ENCODE assay signal across 24 mouse cellular contexts in the genomic region with DNA sequence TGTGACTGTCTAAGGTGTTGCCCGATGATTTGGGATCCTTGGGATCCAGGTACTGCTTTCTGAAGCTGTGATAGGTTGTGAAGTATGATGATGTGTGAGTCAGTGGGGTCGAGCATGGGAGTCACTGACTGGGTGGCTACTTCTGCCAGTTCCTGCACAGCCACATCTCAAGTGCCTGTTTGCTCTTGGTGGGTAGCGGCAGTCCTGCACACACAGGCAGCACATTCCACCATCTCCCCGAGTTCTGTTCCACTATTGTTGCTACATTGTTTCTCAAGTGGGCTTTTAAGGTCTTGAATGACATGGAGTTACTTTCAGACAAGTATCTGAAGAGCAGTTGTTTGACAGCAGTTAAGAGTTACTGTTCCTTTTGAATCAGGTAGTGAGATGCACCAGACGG. TPM values are rescaled to one million over a fixed set of nuclear protein-coding genes. Genes with fewer than 3 reads are reported as not detected.
DNase-seq lines count a peak whose midpoint lies in the region; ATAC-seq and TF ChIP-seq lines count a peak whose summit lies in the region.
"Had no signal": no experiment of that assay in that cellular context is flagged by ENCODE, and none has a peak within 500 bp of the region (broad histone marks: within the 10 kb centered on the region; RNA-seq: fewer than 3 reads in every experiment).

No protein-coding gene starts in this region.

- no peaks in the 10 kb centered on the region for H3K4me1 ChIP-seq in hindbrain, embryonic 11.5 days (replicated peaks; ENCODE audit: control insufficient read depth, insufficient read depth, low read length)
- H3K4me1 ChIP-seq in hindbrain, embryonic 13.5 days (replicated peaks), result no peaks in the 10 kb centered on the region
- H3K4me1 ChIP-seq in lung, postnatal 0 days (ENCODE audit: insufficient read depth, low read depth, low read length), result no peaks in the 10 kb centered on the region
- H3K4me1 ChIP-seq in limb, embryonic 12.5 days (replicated peaks), result no peaks in the 10 kb centered on the region
- H3K4me1 ChIP-seq: limb, embryonic 13.5 days had no signal

- no peak for ATAC-seq in hindbrain, embryonic 11.5 days (ENCODE audit: low FRiP score)
- no peak for ATAC-seq in hindbrain, embryonic 13.5 days (ENCODE audit: low FRiP score)
- ATAC-seq in lung, postnatal 0 days, result peak; percentile 74
- no peak for ATAC-seq in limb, embryonic 12.5 days (ENCODE audit: insufficient number of reproducible peaks, insufficient read depth, low FRiP score, low TSS enrichment, low read depth)
- ATAC-seq: forebrain, postnatal 0 days; intestine, embryonic 16.5 days; Patski had no signal

- TF ChIP-seq CTCF in lung, postnatal 0 days (IDR thresholded peaks at IDR 0.05), result no peak

- H3K27me3 ChIP-seq in hindbrain, embryonic 11.5 days (ENCODE audit: control insufficient read depth, insufficient read depth, low read length), result no peaks in the 10 kb centered on the region
- H3K27me3 ChIP-seq in hindbrain, embryonic 13.5 days, result no peaks in the 10 kb centered on the region
- no peaks in the 10 kb centered on the region for H3K27me3 ChIP-seq in lung, postnatal 0 days (replicated peaks; ENCODE audit: insufficient read depth, low read length)
- no peaks in the 10 kb centered on the region for H3K27me3 ChIP-seq in limb, embryonic 12.5 days
- H3K27me3 ChIP-seq: forebrain, embryonic 12.5 days; heart, embryonic 13.5 days; limb, embryonic 13.5 days; Patski had no signal

- H3K36me3 ChIP-seq in hindbrain, embryonic 11.5 days (ENCODE audit: control insufficient read depth, insufficient read depth, low read length), result no peaks in the 10 kb centered on the region
- peaks cover 27% of the 10 kb centered on the region for H3K36me3 ChIP-seq in hindbrain, embryonic 13.5 days
- no peaks in the 10 kb centered on the region for H3K36me3 ChIP-seq in lung, postnatal 0 days (ENCODE audit: insufficient read depth, low read length)
- H3K36me3 ChIP-seq in limb, embryonic 12.5 days, result peaks cover 46% of the 10 kb centered on the region

- no peaks in the 10 kb centered on the region for H3K9me3 ChIP-seq in hindbrain, embryonic 11.5 days (ENCODE audit: control insufficient read depth, low read length)
- H3K9me3 ChIP-seq in hindbrain, embryonic 13.5 days, result no peaks in the 10 kb centered on the region
- H3K9me3 ChIP-seq in lung, postnatal 0 days (ENCODE audit: low read length), result no peaks in the 10 kb centered on the region
- H3K9me3 ChIP-seq in limb, embryonic 12.5 days, result no peaks in the 10 kb centered on the region
- H3K9me3 ChIP-seq: forebrain, embryonic 12.5 days; heart, embryonic 13.5 days; limb, embryonic 13.5 days had no signal

- no peak for TF ChIP-seq EP300 in lung, postnatal 0 days (IDR thresholded peaks at IDR 0.05)

- H3K9ac ChIP-seq in hindbrain, embryonic 11.5 days (ENCODE audit: low read depth, low read length), result no peak overlapping the region
- no peak overlapping the region; the same call in 1 of the 2 replicates for H3K9ac ChIP-seq in hindbrain, embryonic 13.5 days
- H3K9ac ChIP-seq in lung, postnatal 0 days (replicated peaks; ENCODE audit: low read depth), result no peak overlapping the region
- no peak overlapping the region for H3K9ac ChIP-seq in limb, embryonic 12.5 days (replicated peaks)
- H3K9ac ChIP-seq: forebrain, embryonic 12.5 days; forebrain, postnatal 0 days; heart, embryonic 13.5 days; limb, embryonic 13.5 days had no signal

- 81% methylated on average over 5 of the region's 5 CpGs for WGBS in hindbrain, embryonic 11.5 days
- 67% methylated on average over 5 of the region's 5 CpGs for WGBS in hindbrain, embryonic 13.5 days
- WGBS in lung, postnatal 0 days, result 64% methylated on average over 5 of the region's 5 CpGs
- WGBS in limb, embryonic 12.5 days, result 93% methylated on average over 5 of the region's 5 CpGs

- no peak overlapping the region for H3K4me3 ChIP-seq in hindbrain, embryonic 11.5 days (ENCODE audit: low read depth, low read length)
- no peak overlapping the region for H3K4me3 ChIP-seq in hindbrain, embryonic 13.5 days
- H3K4me3 ChIP-seq in lung, postnatal 0 days (ENCODE audit: low read depth, low read length), result no peak overlapping the region
- no peak overlapping the region for H3K4me3 ChIP-seq in limb, embryonic 12.5 days (replicated peaks)
- H3K4me3 ChIP-seq: erythroblast, embryonic 14.5 days; forebrain, embryonic 12.5 days; heart, embryonic 13.5 days; limb, embryonic 13.5 days had no signal

- H3K4me2 ChIP-seq in hindbrain, embryonic 11.5 days (replicated peaks; ENCODE audit: low read depth, low read length), result no peak overlapping the region
- H3K4me2 ChIP-seq in hindbrain, embryonic 13.5 days, result no peak overlapping the region
- no peak overlapping the region for H3K4me2 ChIP-seq in lung, postnatal 0 days (replicated peaks; ENCODE audit: low read depth, low read length)
- H3K4me2 ChIP-seq in limb, embryonic 12.5 days, result no peak overlapping the region
- H3K4me2 ChIP-seq: forebrain, embryonic 12.5 days; heart, embryonic 13.5 days; limb, embryonic 13.5 days; liver, embryonic 11.5 days had no signal

- 0 out of 2 replicates have a peak overlapping the region, but pooled peaks have one; percentile 24 for H3K27ac ChIP-seq in hindbrain, embryonic 11.5 days (ENCODE audit: low read depth, low read length)
- H3K27ac ChIP-seq in hindbrain, embryonic 13.5 days, result no peak overlapping the region
- H3K27ac ChIP-seq in lung, postnatal 0 days (ENCODE audit: low read length), result no peak overlapping the region
- H3K27ac ChIP-seq in limb, embryonic 12.5 days, result peak overlapping the region; percentile 50; the same call in 1 of the 2 replicates
- H3K27ac ChIP-seq: forebrain, embryonic 12.5 days; heart, embryonic 13.5 days; limb, embryonic 13.5 days; macrophage had no signal

- DNase-seq in hindbrain, embryonic 11.5 days (ENCODE audit: low spot score), result no peak
- peak; percentile 52 for DNase-seq in lung, postnatal 0 days (ENCODE audit: low spot score)
- DNase-seq in lung, postnatal 10 days, result no peak
- DNase-seq in ZHBTc4 (ENCODE audit: low read depth, low spot score), result peak; percentile 59
- no peak for DNase-seq in thymus, postnatal 36 days
- DNase-seq: adrenal gland, postnatal 14 days; cerebellum, adult 11-12 months; cerebellum, adult 9-11 months; forebrain, postnatal 0 days; heart, postnatal 10 days; kidney, adult 8-10 months; kidney, postnatal 10 days; layer of hippocampus, adult 9-11 months; spleen, adult 18-20 months had no signal

RNA-seq across cellular contexts. Expression of gene Eif4e, which starts 34.3 kb away (rescaled TPM):
- polyA plus RNA-seq in hindbrain, embryonic 11.5 days (2014; fragmentation: Nextera tagmentation; extraction: Ambion mirVana), result 401 and 469 TPM in 2 replicates
- 317 and 323 TPM in 2 replicates for polyA plus RNA-seq in hindbrain, embryonic 13.5 days (2015; fragmentation: Nextera tagmentation; extraction: Ambion mirVana)
- 121 and 125 TPM in 2 replicates for polyA plus RNA-seq in lung, postnatal 0 days (2015; fragmentation: Nextera tagmentation; extraction: Ambion mirVana)
- 380 and 391 TPM in 2 replicates for polyA plus RNA-seq in limb, embryonic 12.5 days (2016; fragmentation: Nextera tagmentation; extraction: Ambion mirVana)

Comparison
In these comparisons a context has a peak if more than half of its experiments do, and no peak if none do; other contexts are left out.
1. DNase-seq: peak in lung, postnatal 0 days (single experiment) and ZHBTc4 (single experiment); none in hindbrain, embryonic 11.5 days (single experiment), lung, postnatal 10 days (single experiment) and thymus, postnatal 36 days (0 of 2).
2. H3K27ac ChIP-seq: peak in hindbrain, embryonic 11.5 days (single experiment) and limb, embryonic 12.5 days (single experiment); none in hindbrain, embryonic 13.5 days (single experiment) and lung, postnatal 0 days (single experiment).